Mouse (Mus musculus) testis, adult 2 months (tissue): ENCODE measurements around the gene Mospd3.

ENCODE experiments used
- CTCF ChIP-seq: fragments of 200-500 bp; IDR thresholded peaks from 2 replicates; pipeline ENCODE4 v1.5.1; 2012; ENCODE audit warnings: low read depth, mild to moderate bottlenecking, inconsistent platforms, low read length, moderate library complexity; ENCODE audit not compliant: control insufficient read depth, insufficient read depth, insufficient replicate concordance
- POLR2A ChIP-seq: fragments of 200-500 bp; IDR thresholded peaks from 2 replicates; pipeline ENCODE4 v1.6.1; 2012; ENCODE audit warnings: low read depth, mild to moderate bottlenecking, inconsistent platforms, low read length, moderate library complexity; ENCODE audit not compliant: control insufficient read depth

DNA sequence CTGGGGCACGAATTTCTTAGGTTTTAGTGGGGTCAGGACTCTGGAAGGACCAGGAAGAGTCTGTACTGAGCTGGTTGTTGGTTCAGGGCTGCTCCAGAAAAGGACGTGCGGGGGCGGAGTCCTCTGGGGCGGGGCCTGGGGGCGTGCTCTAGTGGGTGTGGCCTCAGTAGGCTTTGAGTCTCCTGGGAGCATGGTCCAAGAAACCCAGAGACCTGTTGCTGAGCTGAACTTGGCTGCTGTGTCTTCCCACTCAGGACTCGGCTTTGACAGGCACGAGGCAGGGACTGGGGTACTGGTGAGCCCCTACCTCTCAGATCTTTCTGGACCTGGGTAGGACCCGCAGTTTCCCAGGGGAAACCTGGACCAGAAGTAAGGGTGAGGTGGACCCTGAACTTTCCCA, 31.2 kb downstream of the Mospd3 start, which contains the start of gene Tfr2:
- TF ChIP-seq CTCF (no peak), POLR2A (no peak)
